ENCODE assay signal across 8 mouse cellular contexts in genomic region chr8:11007581-11008378, GRCm38 (mm10). TPM values are rescaled to one million over a fixed set of nuclear protein-coding genes. Genes with fewer than 3 reads are reported as not detected.
DNase-seq lines count a peak whose midpoint lies in the region.

No protein-coding gene starts in this region.

- under 1% methylated on average over 88 of the region's 88 CpGs for WGBS in forebrain, embryonic 10.5 days
- WGBS in macrophage (ENCODE audit: missing documents) = 2% methylated on average over 85 of the region's 88 CpGs

- DNase-seq in heart, adult 11 months = peak; percentile 95
- DNase-seq in heart, postnatal 25 days (ENCODE audit: low spot score) = no peak
- peak; percentile 64 for DNase-seq in forebrain, embryonic 10.5 days (ENCODE audit: extremely low spot score, low spot score)
- DNase-seq in heart, postnatal 36 days = peak; percentile 57 to 75
- peak; percentile 60 to 69 for DNase-seq in layer of hippocampus, postnatal 10 days (ENCODE audit: low spot score in 2 of 2)
- DNase-seq in spleen, adult 12 weeks (ENCODE audit: low spot score) = peak; percentile 66

- peak overlapping the region; percentile 68 for H3K4me3 ChIP-seq in brown adipose tissue, adult 24 weeks (ENCODE audit: insufficient read depth, low read depth, low read length)
- H3K4me3 ChIP-seq in forebrain, embryonic 10.5 days = peak overlapping the region; percentile 89
- H3K4me3 ChIP-seq in macrophage (ENCODE audit: inconsistent target) = peak overlapping the region; percentile 30

- H3K4me1 ChIP-seq in brown adipose tissue, adult 24 weeks (ENCODE audit: control insufficient read depth, insufficient read depth, insufficient read length, low read length) = peaks cover 21% of the 10 kb centered on the region
- peaks cover 87% of the 10 kb centered on the region for H3K4me1 ChIP-seq in forebrain, embryonic 10.5 days

- H3K9me3 ChIP-seq in forebrain, embryonic 10.5 days = no peaks in the 10 kb centered on the region

- peaks cover 34% of the 10 kb centered on the region for H3K36me3 ChIP-seq in forebrain, embryonic 10.5 days (replicated peaks)
- H3K36me3 ChIP-seq in macrophage (ENCODE audit: inconsistent target) = no peaks in the 10 kb centered on the region; the same call in 1 of the 2 replicates

- H3K79me2 ChIP-seq in macrophage (ENCODE audit: inconsistent target) = peaks cover 40% of the 10 kb centered on the region; the same call in 1 of the 2 replicates

- peaks cover 65% of the 10 kb centered on the region for H3K27me3 ChIP-seq in forebrain, embryonic 10.5 days (ENCODE audit: poor library complexity, severe bottlenecking)

- intact Hi-C loops in heart, postnatal 25 days (cut with DNase I) = loop anchor here (2.0 to 5.0 kb wide), 3 partner anchors 125 to 179 kb away; no protein-coding TSS in a partner anchor
- intact Hi-C loops in heart, postnatal 36 days (cut with DNase I) = loop anchor here (1.0 to 5.0 kb wide), 9 partner anchors 60 to 433 kb away; no protein-coding TSS in a partner anchor

- H3K27ac ChIP-seq in brown adipose tissue, adult 24 weeks (replicated peaks; ENCODE audit: low read depth, low read length) = peak overlapping the region; percentile 58
- H3K27ac ChIP-seq in forebrain, embryonic 10.5 days = peak overlapping the region; percentile 99
- no peak overlapping the region for H3K27ac ChIP-seq in macrophage

RNA-seq across cellular contexts. Expression of gene Irs2, which starts 0.5 kb away (rescaled TPM):
- total RNA-seq in heart, postnatal 25 days (2021) = 10 to 100 TPM; 10.6 to 11.3 TPM
- 7.4 and 14.6 TPM in 2 replicates for polyA plus RNA-seq in brown adipose tissue, adult 24 weeks (2012; ENCODE audit: insufficient read depth, insufficient read length, missing spikeins)
- 5.7 and 6.1 TPM in 2 replicates for polyA plus RNA-seq in forebrain, embryonic 10.5 days (2016; fragmentation: Nextera tagmentation; extraction: Ambion mirVana)
- total RNA-seq in heart, postnatal 36 days (2021) = 10 to 100 TPM; 13.2 to 33.5 TPM
- total RNA-seq in layer of hippocampus, postnatal 10 days (2021) = 10 to 100 TPM; 44.9 to 54.0 TPM
- total RNA-seq in macrophage (2018; cell fraction: chromatin; rRNA removed) = 100 to 1,000 TPM in 2 of 26 experiments, 10 to 100 TPM in 14, 1 to 10 TPM in 10; 2.2 to 105 (median 16.9) TPM
- 10 to 100 TPM in 14 of 26 experiments, 1 to 10 TPM in 12; 1.9 to 83.3 (median 13.9) TPM for total RNA-seq in macrophage (2018; cell fraction: cytosol; rRNA removed)
- total RNA-seq in macrophage (2018; cell fraction: nucleus; rRNA removed) = 100 to 1,000 TPM in 4 of 26 experiments, 10 to 100 TPM in 14, 1 to 10 TPM in 8; 4.0 to 105 (median 21.7) TPM
- 5.3 to 8.5 TPM (median 6.5 TPM) in 3 replicates for polyA plus RNA-seq in macrophage (2018)

Comparison
In these comparisons a context has a peak if more than half of its experiments do, and no peak if none do; other contexts are left out.
1. H3K4me3 ChIP-seq: peak in every context shown above with its lines; median percentile 89 in forebrain, embryonic 10.5 days; 68 in brown adipose tissue, adult 24 weeks; 30 in macrophage.